Mouse (Mus musculus) heart, embryonic 15.5 days (tissue): ENCODE measurements around the gene Hoxc8. TPM values are rescaled to one million over a fixed set of nuclear protein-coding genes. Genes with fewer than 3 reads are reported as not detected.

Experiments
- ATAC-seq: fragments of 200-750 bp; cut with Nextera tagmentation; replicated peaks from 2 replicates; pipeline ENCODE4 v1.8.0; 2017; ENCODE audit warnings: low read depth, moderate TSS enrichment; ENCODE audit not compliant: insufficient number of reproducible peaks, insufficient read depth, low FRiP score
- H3K27ac ChIP-seq: fragments of 300-500 bp; sonication (generic); 2 replicates; pipeline ENCODE4 v1.5.1; 2015; ENCODE audit warnings: mild to moderate bottlenecking, inconsistent platforms
- H3K27me3 ChIP-seq: fragments of 300-500 bp; sonication (generic); 2 replicates; pipeline ENCODE4 v1.6.1; 2015; ENCODE audit warnings: inconsistent platforms
- H3K36me3 ChIP-seq: fragments of 300-500 bp; sonication (generic); 2 replicates; pipeline ENCODE4 v1.6.1; 2015; ENCODE audit warnings: mild to moderate bottlenecking, inconsistent platforms
- H3K4me1 ChIP-seq: fragments of 300-500 bp; sonication (generic); replicated peaks from 2 replicates; pipeline ENCODE4 v1.6.1; 2015; ENCODE audit warnings: inconsistent platforms
- H3K4me2 ChIP-seq: fragments of 300-500 bp; sonication (generic); 2 replicates; pipeline ENCODE4 v1.6.1; 2015; ENCODE audit warnings: inconsistent platforms, mild to moderate bottlenecking, moderate library complexity
- H3K4me3 ChIP-seq: fragments of 300-500 bp; sonication (generic); 2 replicates; pipeline ENCODE4 v1.5.1; 2015; ENCODE audit warnings: mild to moderate bottlenecking, inconsistent platforms
- H3K9ac ChIP-seq: fragments of 300-500 bp; sonication (generic); 2 replicates; pipeline ENCODE4 v1.6.1; 2015; ENCODE audit warnings: mild to moderate bottlenecking, inconsistent platforms
- H3K9me3 ChIP-seq: fragments of 300-500 bp; sonication (generic); replicated peaks from 2 replicates; pipeline ENCODE4 v1.6.1; 2016; ENCODE audit warnings: inconsistent platforms
- WGBS: fragments of 180-500 bp; shearing (Covaris S2); methylation state at CpG from one replicate; pipeline ENCODE4 v1.1.7; 2015; ENCODE audit warnings: mixed read lengths; 5-methylcytosine and 5-hydroxymethylcytosine counted together
- polyA plus RNA-seq: library from polyadenylated mRNA; unstranded; fragments of >200 nt; fragmentation: Nextera tagmentation; extraction: Ambion mirVana; gene quantifications from 2 replicates; pipeline ENCODE4 v1.2.1, GENCODE M21; 2015

Gene Hoxc8
- polyA plus RNA-seq, 1 experiment from 2014 or later = not detected

DNA sequence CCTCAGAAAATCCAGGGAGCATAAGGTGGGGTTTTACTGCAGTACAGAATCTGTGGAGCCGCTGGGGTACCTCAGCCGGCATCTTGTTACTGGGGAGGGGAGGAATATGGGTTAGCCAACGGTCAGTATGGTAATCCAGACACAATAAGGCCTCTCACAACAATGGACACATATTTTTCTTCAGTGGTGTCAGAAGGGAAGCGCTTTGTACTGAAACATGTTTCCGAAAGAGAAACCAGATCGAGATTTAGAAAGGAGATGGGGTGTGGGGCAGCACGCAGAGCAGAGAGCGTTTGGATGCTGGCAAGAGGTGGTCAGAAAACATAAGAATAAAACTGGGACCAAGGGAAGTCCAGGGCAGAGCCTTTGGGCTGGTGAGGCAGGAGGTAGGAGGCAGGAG, 39.7 kb downstream of the Hoxc8 start:
- 14% methylated on average over 8 of the region's 8 CpGs for WGBS
- peaks cover 98% of the 10 kb centered on the region for H3K27me3 ChIP-seq
- no peaks in the 10 kb centered on the region for H3K36me3 ChIP-seq
- H3K4me3 ChIP-seq = no peak overlapping the region
- H3K27ac ChIP-seq = no peak overlapping the region
- H3K4me2 ChIP-seq = no peak overlapping the region
- H3K4me1 ChIP-seq = peaks cover 9% of the 10 kb centered on the region
- no peak for ATAC-seq
- H3K9ac ChIP-seq = no peak overlapping the region
- H3K9me3 ChIP-seq = no peaks in the 10 kb centered on the region

- H3K27me3 ChIP-seq = peaks cover 98% of the 10 kb centered on the region
- H3K4me1 ChIP-seq = peaks cover 9% of the 10 kb centered on the region
- no peaks in the 10 kb centered on the region for H3K36me3 ChIP-seq
- H3K4me3 ChIP-seq = no peak overlapping the region
- no peak for ATAC-seq
- no peak overlapping the region for H3K27ac ChIP-seq
- no peaks in the 10 kb centered on the region for H3K9me3 ChIP-seq
- 5% methylated on average over 3 of the region's 3 CpGs for WGBS
- H3K9ac ChIP-seq = no peak overlapping the region
- no peak overlapping the region for H3K4me2 ChIP-seq
These were observed 41.8 kb downstream of the Hoxc8 start for GRCm38 (mm10) chr15:103032167-103032566.

- Histone ChIP-seq H3K27me3 (peaks cover 98% of the 10 kb centered on the region), H3K4me1 (peaks cover 9% of the 10 kb centered on the region), H3K27ac (no peak overlapping the region), H3K4me3 (no peak overlapping the region), H3K36me3 (no peaks in the 10 kb centered on the region), H3K9ac (no peak overlapping the region), H3K9me3 (no peaks in the 10 kb centered on the region), H3K4me2 (no peak overlapping the region)
- WGBS = 4% methylated on average over 26 of the region's 26 CpGs
- ATAC-seq = no peak
These were observed 42.5 kb downstream of the Hoxc8 start for GRCm38 (mm10) chr15:103032646-103033575.

GRCm38 (mm10) chr15:103034043-103034806, 43.8 kb downstream of the Hoxc8 start:
- H3K27ac ChIP-seq = no peak overlapping the region
- no peak overlapping the region for H3K9ac ChIP-seq
- 2% methylated on average over 24 of the region's 24 CpGs for WGBS
- no peaks in the 10 kb centered on the region for H3K36me3 ChIP-seq
- H3K4me2 ChIP-seq = peak overlapping the region; percentile 51
- no peak for ATAC-seq
- no peaks in the 10 kb centered on the region for H3K9me3 ChIP-seq
- peak overlapping the region; percentile 42 for H3K4me3 ChIP-seq
- H3K4me1 ChIP-seq = peaks cover 9% of the 10 kb centered on the region
- peaks cover 98% of the 10 kb centered on the region for H3K27me3 ChIP-seq

DNA sequence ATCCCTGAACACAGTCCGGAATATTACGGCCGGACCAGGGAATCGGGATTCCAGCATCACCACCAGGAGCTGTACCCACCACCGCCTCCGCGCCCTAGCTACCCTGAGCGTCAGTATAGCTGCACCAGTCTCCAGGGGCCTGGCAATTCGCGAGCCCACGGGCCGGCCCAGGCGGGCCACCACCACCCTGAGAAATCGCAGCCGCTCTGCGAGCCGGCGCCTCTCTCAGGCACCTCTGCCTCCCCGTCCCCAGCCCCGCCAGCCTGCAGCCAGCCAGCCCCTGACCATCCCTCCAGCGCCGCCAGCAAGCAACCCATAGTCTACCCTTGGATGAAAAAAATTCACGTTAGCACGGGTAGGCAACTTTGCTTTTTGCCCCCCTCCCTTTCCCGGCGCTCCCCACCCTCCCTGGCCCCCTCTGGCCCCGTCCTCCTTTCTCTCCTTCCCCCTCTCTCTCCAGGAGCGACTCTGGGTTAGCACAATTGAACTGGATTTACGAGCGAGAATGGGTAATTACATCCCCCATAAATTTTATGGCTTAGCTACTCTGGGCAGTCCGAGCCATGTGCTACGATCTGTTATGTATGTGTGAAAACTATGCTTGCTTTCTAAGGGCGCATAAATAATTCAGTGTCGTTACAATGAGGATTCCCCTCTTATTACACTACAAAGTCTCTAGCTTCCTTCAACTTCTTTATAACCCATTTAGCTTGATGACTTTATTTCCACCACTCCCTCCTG, 44.6 kb downstream of the Hoxc8 start:
- Histone ChIP-seq H3K36me3 (no peaks in the 10 kb centered on the region), H3K27ac (no peak overlapping the region), H3K4me1 (peaks cover 9% of the 10 kb centered on the region), H3K27me3 (peaks cover 98% of the 10 kb centered on the region), H3K4me3 (peak overlapping the region; percentile 42), H3K9me3 (no peaks in the 10 kb centered on the region), H3K9ac (peak overlapping the region; percentile 23; the same call in 1 of the 2 replicates), H3K4me2 (peak overlapping the region; percentile 51)
- WGBS = under 1% methylated on average over 34 of the region's 34 CpGs
- ATAC-seq = no peak

DNA sequence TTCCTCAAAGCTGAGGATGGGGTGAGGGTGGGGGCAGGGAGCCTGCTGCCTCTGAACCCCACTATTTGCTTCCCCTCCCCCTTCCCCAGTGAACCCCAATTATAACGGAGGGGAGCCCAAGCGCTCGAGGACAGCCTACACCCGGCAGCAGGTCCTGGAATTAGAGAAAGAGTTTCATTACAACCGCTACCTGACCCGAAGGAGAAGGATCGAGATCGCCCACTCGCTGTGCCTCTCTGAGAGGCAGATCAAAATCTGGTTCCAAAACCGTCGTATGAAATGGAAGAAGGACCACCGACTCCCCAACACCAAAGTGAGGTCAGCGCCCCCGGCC, 45.1 kb downstream of the Hoxc8 start:
- peaks cover 9% of the 10 kb centered on the region for H3K4me1 ChIP-seq
- no peak for ATAC-seq
- H3K9ac ChIP-seq = no peak overlapping the region
- H3K4me2 ChIP-seq = no peak overlapping the region
- H3K36me3 ChIP-seq = no peaks in the 10 kb centered on the region
- H3K9me3 ChIP-seq = no peaks in the 10 kb centered on the region
- no peak overlapping the region for H3K27ac ChIP-seq
- 2% methylated on average over 14 of the region's 14 CpGs for whole genome bisulfite sequencing
- H3K27me3 ChIP-seq = peaks cover 98% of the 10 kb centered on the region
- H3K4me3 ChIP-seq = peak overlapping the region; percentile 42; the same call in 1 of the 2 replicates

GRCm38 (mm10) chr15:103037579-103037978, 47.2 kb downstream of the Hoxc8 start:
- H3K27me3 ChIP-seq = peaks cover 98% of the 10 kb centered on the region
- no peak overlapping the region for H3K4me2 ChIP-seq
- H3K27ac ChIP-seq = no peak overlapping the region
- no peak for ATAC-seq
- H3K4me3 ChIP-seq = no peak overlapping the region
- no peaks in the 10 kb centered on the region for H3K36me3 ChIP-seq
- 17% methylated on average over 1 of the region's 1 CpGs for WGBS
- H3K9me3 ChIP-seq = no peaks in the 10 kb centered on the region
- H3K9ac ChIP-seq = no peak overlapping the region
- peaks cover 9% of the 10 kb centered on the region for H3K4me1 ChIP-seq

DNA sequence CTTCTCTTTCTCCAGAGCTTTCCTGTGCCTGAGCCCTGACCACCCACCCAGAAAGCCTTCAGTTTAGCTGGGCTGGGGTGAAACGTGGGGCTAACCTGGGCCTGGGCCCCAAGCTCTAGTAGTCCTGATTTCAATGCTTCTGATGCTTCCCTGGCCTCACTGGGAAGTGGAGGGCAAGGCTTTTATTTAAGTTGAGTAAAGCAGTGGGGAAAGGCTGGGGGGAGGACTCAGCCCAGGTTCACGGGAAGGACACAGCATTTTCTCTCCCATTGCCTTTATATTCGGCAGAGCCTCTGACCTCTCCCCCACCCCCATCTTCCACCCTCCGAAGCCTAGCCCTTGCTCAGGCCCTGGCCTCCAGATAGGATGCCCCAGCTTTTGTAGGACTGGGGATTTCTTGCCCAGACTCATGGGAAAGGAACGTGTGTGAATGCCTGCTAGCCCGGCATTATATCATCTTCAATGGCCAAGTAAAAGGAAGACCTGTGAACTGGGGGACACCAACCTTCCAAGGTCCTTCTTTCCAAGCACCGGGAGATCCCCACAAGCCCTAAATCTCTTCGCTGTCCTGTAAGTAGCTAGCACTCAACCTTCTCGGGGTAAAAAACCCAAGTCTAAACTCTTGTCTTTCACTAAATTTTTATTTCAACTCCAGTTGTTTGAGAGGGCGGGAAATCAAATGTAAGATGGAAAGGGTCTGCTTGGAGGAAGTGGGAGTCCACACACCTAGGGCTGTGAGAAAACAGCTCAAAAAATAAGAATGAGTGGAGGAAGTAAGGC, 48.5 kb downstream of the Hoxc8 start:
- Histone ChIP-seq H3K9ac (no peak overlapping the region), H3K9me3 (no peaks in the 10 kb centered on the region), H3K4me1 (peaks cover 9% of the 10 kb centered on the region), H3K36me3 (no peaks in the 10 kb centered on the region), H3K27ac (no peak overlapping the region), H3K4me3 (no peak overlapping the region), H3K4me2 (no peak overlapping the region), H3K27me3 (peaks cover 100% of the 10 kb centered on the region)
- WGBS = 22% methylated on average over 10 of the region's 10 CpGs
- ATAC-seq = no peak

DNA sequence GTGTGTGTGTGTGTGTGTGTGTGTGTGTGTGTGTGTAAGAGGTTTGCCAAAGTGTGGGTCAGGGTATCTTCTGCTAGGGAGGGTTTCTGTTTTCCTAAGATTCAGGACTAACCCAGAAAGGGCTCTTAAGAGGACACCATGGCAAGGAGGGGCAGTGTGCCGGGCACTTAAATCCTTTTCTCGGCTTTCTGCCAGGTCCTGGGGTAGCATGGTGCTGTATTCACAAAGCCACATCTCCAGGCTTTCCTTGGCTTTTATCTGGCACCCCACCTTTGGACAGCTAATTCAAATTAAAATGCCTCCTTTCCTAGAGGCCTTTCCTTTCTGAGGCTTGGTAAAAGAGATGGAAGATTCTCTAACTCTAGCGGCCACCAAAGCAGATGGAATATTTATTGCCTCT, 49.2 kb downstream of the Hoxc8 start:
- H3K27me3 ChIP-seq = peaks cover 100% of the 10 kb centered on the region
- H3K4me3 ChIP-seq = no peak overlapping the region
- no peaks in the 10 kb centered on the region for H3K36me3 ChIP-seq
- no peak for ATAC-seq
- no peak overlapping the region for H3K9ac ChIP-seq
- H3K27ac ChIP-seq = no peak overlapping the region
- 16% methylated on average over 3 of the region's 3 CpGs for whole genome bisulfite sequencing
- H3K4me2 ChIP-seq = no peak overlapping the region
- peaks cover 4% of the 10 kb centered on the region; the same call in 1 of the 2 replicates for H3K4me1 ChIP-seq
- no peaks in the 10 kb centered on the region for H3K9me3 ChIP-seq

- Histone ChIP-seq H3K9me3 (no peaks in the 10 kb centered on the region), H3K36me3 (no peaks in the 10 kb centered on the region), H3K4me2 (no peak overlapping the region), H3K27me3 (peaks cover 100% of the 10 kb centered on the region), H3K4me1 (no peaks in the 10 kb centered on the region), H3K4me3 (no peak overlapping the region), H3K27ac (no peak overlapping the region), H3K9ac (no peak overlapping the region)
- ATAC-seq = no peak
- 11% methylated on average over 12 of the region's 12 CpGs for WGBS
These were observed 50.2 kb downstream of the Hoxc8 start for GRCm38 (mm10) chr15:103040601-103041000.
